Mouse (Mus musculus) megakaryocyte-erythroid progenitor cell, adult 5 weeks (primary cell): ENCODE data around the gene Gm11757. TPM values are rescaled to one million over a fixed set of nuclear protein-coding genes. Genes with fewer than 3 reads are reported as not detected.

Source experiments
- polyA plus RNA-seq: library from polyadenylated mRNA; stranded (reverse); fragments of >175 nt; gene quantifications from 2 replicates; pipeline ENCODE4 v1.2.3, GENCODE M21; 2012

Gene Gm11757
- not detected in 2 replicates for polyA plus RNA-seq

DNA sequence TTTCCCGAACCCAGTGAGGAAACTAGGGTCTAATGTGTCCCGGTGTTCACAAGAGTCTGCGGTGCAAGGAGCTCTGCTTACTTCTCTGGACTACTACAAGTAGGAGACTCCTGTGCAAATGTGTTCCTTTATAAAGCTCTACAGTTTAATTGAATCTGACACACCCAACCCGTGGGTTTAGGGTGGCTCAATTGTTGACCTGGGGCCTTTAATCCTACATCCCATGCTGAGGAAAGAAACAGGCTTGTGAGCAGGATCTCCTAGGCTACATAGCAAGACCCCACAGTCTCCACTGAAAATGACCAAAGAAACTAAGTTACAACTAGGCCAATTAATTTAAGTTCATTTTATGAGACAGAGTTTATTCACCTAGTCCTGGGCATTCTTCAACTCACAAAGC, at the start of gene Gm11757:
Gm11757 (minus strand) TSS at position 101 of the 400 bp plus-strand sequence.

DNA sequence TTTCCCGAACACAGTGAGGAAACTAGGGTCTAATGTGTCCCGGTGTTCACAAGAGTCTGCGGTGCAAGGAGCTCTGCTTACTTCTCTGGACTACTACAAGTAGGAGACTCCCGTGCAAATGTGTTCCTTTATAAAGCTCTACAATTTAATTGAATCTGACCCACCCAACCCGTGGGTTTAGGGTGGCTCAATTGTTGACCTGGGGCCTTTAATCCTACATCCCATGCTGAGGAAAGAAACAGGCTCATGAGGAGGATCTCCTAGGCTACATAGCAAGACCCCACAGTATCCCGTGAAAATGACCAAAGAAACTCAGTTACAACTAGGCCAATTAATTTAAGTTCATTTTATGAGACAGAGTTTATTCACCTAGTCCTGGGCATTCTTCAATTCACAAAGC, 29.7 kb upstream of the Gm11757 start, which contains the start of gene Gm11756:
Gm11756 (minus strand) TSS at position 101 of the 400 bp plus-strand sequence.

DNA sequence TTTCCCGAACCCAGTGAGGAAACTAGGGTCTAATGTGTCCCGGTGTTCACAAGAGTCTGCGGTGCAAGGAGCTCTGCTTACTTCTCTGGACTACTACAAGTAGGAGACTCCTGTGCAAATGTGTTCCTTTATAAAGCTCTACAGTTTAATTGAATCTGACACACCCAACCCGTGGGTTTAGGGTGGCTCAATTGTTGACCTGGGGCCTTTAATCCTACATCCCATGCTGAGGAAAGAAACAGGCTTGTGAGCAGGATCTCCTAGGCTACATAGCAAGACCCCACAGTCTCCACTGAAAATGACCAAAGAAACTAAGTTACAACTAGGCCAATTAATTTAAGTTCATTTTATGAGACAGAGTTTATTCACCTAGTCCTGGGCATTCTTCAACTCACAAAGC, 14.9 kb upstream of the Gm11757 start, which contains the start of gene Gm13871:
Gm13871 (minus strand) TSS at position 101 of the 400 bp plus-strand sequence.

GRCm38 (mm10) chr4:73876166-73876565, 14.7 kb downstream of the Gm11757 start, which contains the start of gene Gm11758:
TSS of gene Gm11758 (minus strand) at chr4:73876266.

Other genes with a start within 250 kb of the Gm11757 start
- gene Gm11239, start 222.8 kb downstream of the Gm11757 start, polyA plus RNA-seq, result not detected in 2 replicates
- not detected in 2 replicates for gene Gm428, start 207.6 kb downstream of the Gm11757 start, polyA plus RNA-seq
- not detected in 2 replicates for gene Rasef, start 100.1 kb downstream of the Gm11757 start, polyA plus RNA-seq
- not detected in 2 replicates for gene Gm11758, start 14.8 kb downstream of the Gm11757 start, polyA plus RNA-seq
- not detected in 2 replicates for gene Gm13871, start 14.8 kb upstream of the Gm11757 start, polyA plus RNA-seq
- 0.12 TPM in 1 of 2 replicates, not detected in the other for gene Gm11756, start 29.6 kb upstream of the Gm11757 start, polyA plus RNA-seq
- not detected in 2 replicates for gene 2310002L09Rik, start 59.7 kb upstream of the Gm11757 start, polyA plus RNA-seq
- gene Frmd3, start 122.3 kb upstream of the Gm11757 start, polyA plus RNA-seq, result not detected in 2 replicates